Mouse (Mus musculus): ENCODE measurements around the gene Pbx1.

The Pbx1 gene

GRCm38 (mm10) chr1:168268751-168269623 lies 163.1 kb downstream of the Pbx1 start:
- no peak for DNase-seq (ENCODE audit: extremely low spot score)

- no peak for DNase-seq (ENCODE audit: extremely low spot score)
These were observed 163.8 kb downstream of the Pbx1 start for GRCm38 (mm10) chr1:168268224-168268623.

DNA sequence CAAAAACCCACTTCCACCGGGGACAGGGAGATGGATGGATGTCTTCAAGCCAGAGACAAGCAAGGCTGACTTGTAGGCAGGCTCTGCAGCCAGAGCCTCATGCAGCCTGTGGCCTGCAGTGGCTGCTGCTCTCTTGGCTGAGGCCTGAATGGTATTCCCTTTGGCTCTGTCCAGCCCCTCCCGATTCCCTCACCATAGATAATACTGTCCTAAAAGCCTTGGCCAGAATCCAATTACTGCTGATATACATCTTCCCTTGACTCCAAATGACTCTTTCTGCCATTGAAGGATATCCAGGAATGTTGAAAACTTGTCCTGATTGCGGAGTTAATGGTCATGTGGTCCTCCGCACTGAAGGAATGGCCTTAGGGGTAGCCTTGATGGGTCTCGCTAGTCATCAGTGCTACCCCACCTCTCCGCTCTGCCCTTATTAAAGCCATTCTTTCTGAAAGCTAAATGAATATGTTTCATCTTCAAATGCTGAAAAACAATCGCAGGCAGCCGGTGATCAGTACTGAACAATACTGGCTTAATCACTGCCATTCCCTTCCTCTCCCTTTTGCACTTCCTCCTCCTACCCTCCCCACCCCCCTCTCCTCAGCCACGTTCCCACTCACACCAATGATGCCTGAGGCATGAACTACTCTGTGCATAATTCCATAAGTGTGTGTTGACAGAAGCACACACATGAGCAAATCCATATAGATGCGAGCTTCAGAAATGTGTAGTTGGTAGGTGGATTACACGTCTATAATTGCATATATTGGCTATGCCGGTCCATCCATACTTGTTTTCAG lies 166.3 kb downstream of the Pbx1 start:
- no peak for DNase-seq (ENCODE audit: extremely low spot score)

DNA sequence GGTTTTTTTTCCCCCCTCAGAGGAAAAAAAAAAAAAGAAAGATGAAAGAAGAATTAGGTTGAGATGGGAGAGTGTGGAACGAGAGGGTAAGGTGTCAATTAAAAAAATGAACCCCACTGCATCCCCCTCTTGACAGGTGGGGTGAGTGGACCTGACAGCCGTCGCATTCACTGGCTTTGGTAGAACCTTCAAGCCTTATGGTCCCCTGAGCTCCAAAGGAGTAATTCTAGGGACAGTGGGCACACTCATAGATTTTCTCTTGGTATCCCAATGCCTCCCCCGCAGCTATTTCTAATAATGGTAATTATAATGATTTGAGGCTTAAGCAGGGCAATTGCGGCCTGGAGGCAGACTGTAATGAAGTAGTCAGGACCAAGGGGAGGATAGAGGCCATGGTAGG lies 167.0 kb downstream of the Pbx1 start:
- no peak for DNase-seq (ENCODE audit: extremely low spot score)

GRCm38 (mm10) chr1:168260391-168260790 lies 171.7 kb downstream of the Pbx1 start:
- no peak for DNase-seq (ENCODE audit: extremely low spot score)

GRCm38 (mm10) chr1:168258856-168259255 lies 173.2 kb downstream of the Pbx1 start:
- no peak for DNase-seq (ENCODE audit: extremely low spot score)

DNA sequence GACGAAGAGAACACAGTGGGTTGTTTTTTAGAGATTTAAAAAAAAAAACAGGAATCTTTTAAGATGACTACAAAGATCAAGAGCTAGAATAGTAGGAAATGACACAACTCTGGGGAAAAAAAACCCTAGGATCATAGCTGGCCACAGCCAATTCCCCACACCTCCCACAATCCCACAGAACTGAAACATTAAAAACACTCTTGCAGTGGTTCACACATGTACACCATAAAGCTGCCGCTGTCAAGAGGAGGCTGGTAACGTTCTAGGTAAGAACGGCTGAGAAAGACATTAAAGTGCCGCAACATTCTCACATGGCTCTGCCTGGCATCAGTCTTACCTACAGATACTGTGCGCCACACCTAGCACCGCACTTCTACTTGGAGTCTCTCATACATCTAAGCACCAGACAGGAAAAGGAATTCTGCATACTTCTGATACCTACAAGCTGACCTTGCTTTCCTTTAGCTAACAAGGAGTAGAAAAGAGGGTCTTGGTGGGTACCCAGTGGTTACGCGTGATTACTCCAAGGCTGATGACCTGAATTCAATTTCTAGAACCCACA lies 176.6 kb downstream of the Pbx1 start:
- no peak for DNase-seq (ENCODE audit: extremely low spot score)

GRCm38 (mm10) chr1:168246968-168247724 lies 184.9 kb downstream of the Pbx1 start:
- no peak for DNase-seq (ENCODE audit: extremely low spot score)

GRCm38 (mm10) chr1:168245539-168245938 lies 186.5 kb downstream of the Pbx1 start:
- DNase-seq (ENCODE audit: extremely low spot score): no peak

DNA sequence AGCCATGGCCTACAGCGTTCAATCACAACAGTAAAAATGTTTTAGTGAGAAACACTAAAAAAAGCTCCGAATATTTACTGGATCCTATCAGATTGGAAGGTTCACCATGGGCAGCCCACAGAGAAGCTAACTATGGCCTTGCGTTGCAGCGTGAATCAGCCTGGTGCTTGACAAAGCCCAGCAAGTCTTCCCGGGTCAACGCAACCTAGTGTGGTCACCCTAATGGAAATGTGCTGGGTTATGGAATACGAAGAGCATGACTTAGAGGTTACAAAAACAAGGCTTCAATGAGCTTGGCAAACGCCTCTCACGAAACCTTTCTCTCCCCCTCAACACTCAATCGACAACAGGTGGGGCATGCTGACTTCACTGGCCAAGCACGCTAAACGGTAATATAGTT lies 188.3 kb downstream of the Pbx1 start:
- no peak for DNase-seq (ENCODE audit: extremely low spot score)

GRCm38 (mm10) chr1:168243068-168243467 lies 189.0 kb downstream of the Pbx1 start:
- no peak for DNase-seq (ENCODE audit: extremely low spot score)

DNA sequence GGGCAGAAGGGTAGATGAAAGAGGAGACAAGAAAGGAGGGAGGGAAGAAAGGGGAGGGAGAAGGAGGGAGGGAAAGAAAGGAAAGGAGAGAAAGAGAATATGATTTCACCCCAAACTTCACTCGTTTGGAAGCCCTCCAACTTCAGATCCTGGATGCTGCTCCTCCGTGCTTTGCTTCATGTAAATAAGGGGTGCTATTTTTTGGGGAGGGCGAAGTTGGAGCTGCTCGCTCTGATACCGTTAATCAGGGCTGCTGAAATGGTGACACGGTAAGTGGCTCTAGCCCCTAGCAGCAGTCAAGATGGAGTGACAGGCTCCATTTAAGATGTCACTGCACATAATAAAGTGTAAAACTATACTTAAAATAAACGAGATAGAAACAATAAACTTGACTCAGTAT lies 190.8 kb downstream of the Pbx1 start:
- no peak for DNase-seq (ENCODE audit: extremely low spot score)

- DNase-seq (ENCODE audit: extremely low spot score): no peak
These were observed 191.2 kb downstream of the Pbx1 start for GRCm38 (mm10) chr1:168240846-168241245.

DNA sequence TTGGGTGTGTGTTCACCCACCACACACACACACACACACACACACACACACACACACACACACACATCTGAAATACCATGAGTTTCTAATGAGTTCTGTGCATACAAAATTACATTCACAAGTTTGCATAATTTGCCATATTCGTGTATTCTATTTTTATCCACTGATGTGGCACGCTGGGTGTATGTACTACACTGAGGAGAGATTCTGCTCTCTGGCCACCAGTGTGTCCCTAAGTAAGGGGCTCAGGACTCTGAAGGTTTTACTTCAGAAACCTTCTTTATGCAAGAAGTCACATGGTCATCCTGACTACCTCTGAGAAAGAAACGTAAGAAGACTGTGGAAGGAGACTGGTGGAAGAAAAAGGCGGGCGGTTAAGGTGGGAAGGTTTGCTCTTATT lies 191.7 kb downstream of the Pbx1 start:
- no peak for DNase-seq (ENCODE audit: extremely low spot score)

GRCm38 (mm10) chr1:168236101-168236500 lies 196.0 kb downstream of the Pbx1 start:
- DNase-seq (ENCODE audit: extremely low spot score): no peak

DNA sequence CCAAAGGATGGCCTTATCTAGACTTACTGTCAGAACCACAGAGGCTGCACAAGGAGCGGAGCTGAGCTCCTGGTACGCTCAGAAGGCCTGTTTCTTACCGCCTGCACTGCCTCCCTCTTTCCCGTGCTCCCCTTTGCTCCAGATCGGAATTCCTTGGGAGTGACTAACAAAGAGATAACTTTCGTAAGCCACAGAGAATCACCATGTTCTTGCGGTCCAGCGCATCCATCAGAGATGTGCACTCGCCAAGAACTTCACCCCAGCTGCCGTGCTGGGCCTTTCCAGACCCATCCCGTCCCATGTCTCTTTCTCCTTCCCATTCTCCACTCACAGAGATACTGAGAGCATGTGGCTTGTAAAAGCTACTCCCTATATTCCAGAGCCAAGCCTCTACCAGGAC lies 197.7 kb downstream of the Pbx1 start:
- no peak for DNase-seq (ENCODE audit: extremely low spot score)

DNA sequence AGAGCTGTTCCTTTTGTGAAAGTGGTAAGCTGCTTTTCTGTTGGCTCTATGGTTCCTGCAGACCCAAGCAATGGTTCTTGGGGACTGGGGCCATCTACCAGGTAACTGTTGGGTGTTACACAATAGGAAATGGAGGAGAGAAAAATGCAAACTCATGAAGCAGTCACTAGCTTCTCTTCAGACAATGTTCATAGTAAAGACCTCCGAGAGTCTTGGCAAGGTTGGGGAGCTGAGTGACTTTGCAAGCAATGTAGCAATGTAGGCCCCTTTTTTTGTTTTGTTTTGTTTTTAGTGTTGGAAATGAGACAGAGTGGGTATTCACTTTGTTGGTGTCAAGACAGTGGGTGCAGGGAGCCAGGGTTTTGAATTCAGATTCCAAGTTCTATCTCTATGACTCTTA lies 198.9 kb downstream of the Pbx1 start:
- no peak for DNase-seq (ENCODE audit: extremely low spot score)

DNA sequence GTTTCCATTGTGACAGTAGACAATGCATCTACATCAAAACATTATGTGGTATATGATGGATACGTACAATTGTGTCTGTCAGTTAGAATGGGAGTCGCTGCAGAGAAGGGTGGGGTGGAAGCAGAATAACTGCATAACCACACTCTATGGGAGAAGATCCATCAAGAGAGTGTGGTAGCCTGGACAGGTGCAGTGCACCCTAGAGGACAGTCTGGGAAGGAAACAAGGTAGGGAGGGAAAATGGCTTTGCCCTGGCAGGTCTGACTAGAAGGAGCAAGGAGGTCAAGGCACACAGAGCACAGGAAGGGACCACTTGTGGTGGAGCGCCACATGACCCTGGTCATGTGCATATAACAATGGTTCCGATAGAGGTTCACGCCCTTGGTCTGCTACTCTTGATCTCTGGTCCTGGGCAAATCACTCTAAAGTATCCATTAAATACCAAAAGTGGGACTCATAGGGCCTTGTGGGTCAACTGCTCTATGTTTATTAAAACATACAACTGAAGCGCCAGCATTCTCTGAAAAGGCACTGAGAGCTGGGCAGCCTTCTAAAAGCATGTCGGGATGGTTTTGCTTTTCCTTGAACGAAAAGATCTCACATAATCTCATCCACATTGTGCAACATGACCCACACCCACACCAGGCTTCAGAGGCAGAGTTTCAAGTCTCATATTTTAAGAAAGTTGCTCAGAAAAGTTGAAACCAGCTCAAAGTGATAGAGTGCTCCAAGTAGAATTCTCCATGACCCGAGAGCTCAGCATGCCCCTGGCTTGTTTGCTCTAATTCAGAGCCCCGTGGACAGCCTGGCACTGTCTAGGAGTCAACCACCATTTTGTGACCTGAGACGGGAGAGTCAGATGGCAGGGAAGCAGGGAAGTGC lies 200.3 kb downstream of the Pbx1 start:
- no peak for DNase-seq (ENCODE audit: extremely low spot score)

DNA sequence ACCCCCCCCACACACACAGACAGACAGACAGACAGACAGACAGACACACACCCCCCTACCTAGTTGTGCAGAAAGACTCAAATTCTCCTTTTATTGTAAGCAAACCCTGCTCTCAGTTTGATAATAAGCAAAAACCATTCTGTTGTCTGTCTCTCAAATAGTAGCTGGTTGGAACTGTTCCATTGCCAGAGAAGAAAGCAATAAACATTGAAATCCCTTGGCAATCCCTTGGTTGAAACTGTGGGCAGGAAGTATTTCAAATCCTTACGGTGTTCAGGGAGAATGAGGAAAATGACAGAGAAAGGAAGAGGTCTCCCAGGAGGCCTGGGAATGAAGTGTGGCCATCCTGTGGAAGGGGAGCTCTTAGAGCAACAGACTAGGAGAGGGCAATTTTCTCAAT lies 201.2 kb downstream of the Pbx1 start:
- no peak for DNase-seq (ENCODE audit: extremely low spot score)

GRCm38 (mm10) chr1:168230134-168230533 lies 201.9 kb downstream of the Pbx1 start:
- DNase-seq (ENCODE audit: extremely low spot score): no peak

Measured in embryo, embryonic 9.5 days (tissue).